Mouse (Mus musculus) layer of hippocampus, postnatal 25 days (tissue): ENCODE measurements around the gene Rps10. TPM values are rescaled to one million over a fixed set of nuclear protein-coding genes. Genes with fewer than 3 reads are reported as not detected.
A peak's percentile ranks its signal among the peaks of the same experiment; 100 is the strongest.
"Not testable (repeated sequence)": the region's sequence is repeated elsewhere in the genome, so short reads cannot be mapped to it uniquely, and the experiment has no call there.

Source experiments
- DNase-seq, 2 experiments: peaks; one replicate each; pipeline ENCODE4 v3.0.0; 2022; ENCODE audit warnings: mixed read lengths in 2 of 2, low spot score in 1 of 2; ENCODE audit errors: extremely low spot score in 1 of 2
- total RNA-seq, 2 experiments: library from RNA; stranded (reverse); gene quantifications; 2 replicates each; pipeline ENCODE4 v1.2.3; 2021

The Rps10 gene
- total RNA-seq, 2 experiments from 2014 or later, result 437 to 494 TPM

GRCm38 (mm10) chr17:27645807-27646206, 9.3 kb upstream of the Rps10 start:
- DNase-seq, result no peak

- DNase-seq, result no peak
Measured at GRCm38 (mm10) chr17:27644572-27644971, 8.1 kb upstream of the Rps10 start.

- DNase-seq, result no peak
Measured at GRCm38 (mm10) chr17:27643756-27644155, 7.3 kb upstream of the Rps10 start.

GRCm38 (mm10) chr17:27643101-27643500, 6.6 kb upstream of the Rps10 start:
- no peak for DNase-seq

GRCm38 (mm10) chr17:27642491-27643062, 6.1 kb upstream of the Rps10 start:
- peak; percentile 57 to 62 for DNase-seq

- not testable (repeated sequence) for DNase-seq
Measured at GRCm38 (mm10) chr17:27639851-27640250, 3.4 kb upstream of the Rps10 start.

DNA sequence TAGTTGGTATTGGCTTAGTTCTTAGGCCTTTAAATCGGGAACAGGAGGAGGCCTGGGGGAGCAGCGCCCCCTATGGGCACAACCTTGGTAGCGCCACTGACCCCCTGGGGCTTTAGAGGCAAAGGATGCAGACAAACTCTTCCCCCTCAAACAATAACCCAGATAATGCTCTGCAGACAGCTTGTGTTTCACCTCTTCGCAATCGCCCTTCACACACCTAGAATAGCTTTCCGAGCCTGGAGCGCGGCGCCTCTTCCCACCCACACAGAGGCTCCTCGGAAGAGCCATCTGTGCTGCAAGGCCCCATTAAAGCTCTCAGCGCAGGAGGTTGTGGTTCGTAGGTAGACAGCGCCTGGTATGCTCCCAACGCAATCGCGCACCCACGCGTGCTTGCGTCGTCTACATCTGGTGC, 2.5 kb upstream of the Rps10 start:
- DNase-seq, result no peak

DNA sequence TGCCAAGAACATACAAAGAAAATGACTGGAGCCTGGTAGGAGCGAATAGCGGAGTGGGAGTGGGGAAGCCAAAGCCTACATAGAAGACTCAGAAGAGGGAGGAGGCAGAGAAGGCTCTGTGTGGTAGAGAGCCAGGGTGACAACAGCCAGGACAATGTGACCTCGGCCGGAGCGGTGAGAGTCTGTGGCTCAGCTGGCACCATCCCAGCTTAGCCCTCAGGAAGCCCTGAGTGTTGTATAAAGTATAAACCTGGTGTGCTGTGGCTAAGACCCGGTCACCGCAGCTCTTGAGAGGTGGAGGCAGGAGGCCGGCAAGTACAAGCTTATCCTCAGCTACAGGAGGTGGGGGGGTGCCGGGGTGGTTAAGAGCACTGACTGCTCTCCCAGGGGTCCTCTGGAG, 864 bp upstream of the Rps10 start:
- no peak for DNase-seq

- DNase-seq, result not testable (repeated sequence)
Measured at GRCm38 (mm10) chr17:27635575-27635903, 930 bp downstream of the Rps10 start.

DNA sequence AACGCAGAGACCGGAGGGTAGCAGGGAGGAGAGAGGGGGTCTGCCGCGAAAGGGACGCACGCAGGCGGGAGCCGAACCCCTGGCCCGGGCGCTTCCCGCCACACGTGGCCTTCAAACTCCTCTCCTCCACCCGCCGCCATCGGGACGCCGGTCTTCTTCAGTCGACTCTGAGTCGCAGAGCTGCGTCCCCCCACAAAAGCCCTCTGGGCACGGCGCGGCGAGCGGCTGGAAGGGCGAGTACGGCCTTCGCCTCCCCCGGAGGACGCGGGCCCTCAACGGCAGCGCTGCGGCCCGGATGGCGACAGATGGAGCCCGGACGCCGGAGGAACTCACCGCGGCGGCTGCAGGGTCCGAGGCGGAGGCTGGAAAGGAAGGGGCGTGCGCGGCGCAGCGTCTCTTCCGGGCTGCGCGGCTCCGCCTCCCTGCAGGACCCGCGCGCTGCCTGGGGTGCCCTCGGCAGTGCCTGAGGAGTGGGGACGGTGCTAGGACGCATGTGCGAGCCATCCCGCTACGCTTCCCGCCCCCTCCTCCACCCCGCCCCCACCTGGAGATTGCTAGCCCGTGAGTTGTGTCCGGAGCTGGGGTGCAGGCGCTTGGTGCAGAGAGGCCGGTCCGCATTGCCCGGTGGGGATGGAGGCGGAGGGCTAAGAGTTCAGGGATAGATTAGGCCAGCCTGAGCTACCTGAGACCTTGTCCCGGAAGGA, 1.4 kb downstream of the Rps10 start, which contains the start of gene RPS10-NUDT3:
TSS of gene RPS10-NUDT3 (minus strand) at position 352 of the 704 bp plus-strand sequence.
- DNase-seq, result peak; percentile 73 to 84

GRCm38 (mm10) chr17:27629249-27630020, 7.0 kb downstream of the Rps10 start:
- peak; percentile 62 to 89 for DNase-seq

- no peak for DNase-seq
Measured at GRCm38 (mm10) chr17:27628376-27628775, 8.1 kb downstream of the Rps10 start.

DNA sequence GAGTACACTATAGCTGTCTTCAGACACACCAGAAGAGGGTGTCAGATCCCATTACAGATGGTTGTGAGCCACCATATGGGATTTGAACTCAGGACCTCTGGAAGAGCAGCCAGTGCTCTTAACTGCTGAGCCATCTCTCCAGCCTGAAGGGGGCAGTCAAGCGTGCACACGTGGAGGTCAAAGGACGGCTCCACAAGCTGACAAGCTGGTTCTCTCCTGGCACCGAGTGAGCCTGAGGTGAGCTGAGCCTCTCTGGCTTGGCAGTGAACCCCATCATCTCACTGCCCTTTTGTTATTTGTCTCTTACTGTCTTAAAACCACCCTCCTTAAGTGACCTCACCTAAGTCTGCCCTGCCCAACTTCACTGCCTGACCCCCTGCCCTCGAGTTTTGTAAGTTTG, 9.0 kb downstream of the Rps10 start:
- DNase-seq, result no peak

- DNase-seq, result no peak
Measured at GRCm38 (mm10) chr17:27626681-27627080, 9.8 kb downstream of the Rps10 start.

DNA sequence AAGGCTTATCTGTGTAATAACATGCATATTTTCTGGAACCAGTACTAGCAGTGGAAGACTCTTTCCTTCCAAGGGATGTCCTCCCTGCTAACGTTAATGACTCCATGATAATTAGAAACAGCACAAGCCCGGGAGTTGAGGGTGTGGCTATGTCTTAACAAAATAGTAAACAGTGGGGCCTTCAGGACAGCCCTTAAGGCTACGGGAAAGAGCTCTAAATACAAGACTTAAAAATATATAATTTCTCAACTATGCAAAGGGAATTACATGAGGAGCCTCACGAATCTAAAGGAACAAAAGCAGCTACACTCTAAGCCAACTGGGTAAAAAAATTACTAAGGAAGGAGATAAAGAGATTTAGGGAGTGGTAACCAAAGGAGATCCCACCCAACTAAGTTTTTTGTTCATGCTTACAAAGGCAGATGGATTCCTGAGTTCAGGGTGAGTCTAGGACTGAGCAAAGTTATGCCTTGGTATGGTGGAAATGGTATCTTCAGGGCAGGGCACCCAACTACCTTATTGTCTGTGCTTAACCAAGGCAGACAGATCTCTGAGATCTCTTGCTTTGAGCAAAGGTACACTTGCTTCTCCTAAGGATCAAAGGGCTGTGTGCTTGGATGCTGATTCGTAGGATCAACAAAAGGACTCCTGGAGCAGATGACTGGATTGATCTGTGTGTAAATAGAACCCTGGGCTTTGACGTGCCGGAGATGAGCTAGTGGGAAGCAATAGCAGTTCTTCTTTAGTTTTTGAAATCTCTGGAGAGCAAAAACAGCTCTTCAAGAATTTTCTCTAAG, 10.8 kb downstream of the Rps10 start:
- DNase-seq, result no peak

DNA sequence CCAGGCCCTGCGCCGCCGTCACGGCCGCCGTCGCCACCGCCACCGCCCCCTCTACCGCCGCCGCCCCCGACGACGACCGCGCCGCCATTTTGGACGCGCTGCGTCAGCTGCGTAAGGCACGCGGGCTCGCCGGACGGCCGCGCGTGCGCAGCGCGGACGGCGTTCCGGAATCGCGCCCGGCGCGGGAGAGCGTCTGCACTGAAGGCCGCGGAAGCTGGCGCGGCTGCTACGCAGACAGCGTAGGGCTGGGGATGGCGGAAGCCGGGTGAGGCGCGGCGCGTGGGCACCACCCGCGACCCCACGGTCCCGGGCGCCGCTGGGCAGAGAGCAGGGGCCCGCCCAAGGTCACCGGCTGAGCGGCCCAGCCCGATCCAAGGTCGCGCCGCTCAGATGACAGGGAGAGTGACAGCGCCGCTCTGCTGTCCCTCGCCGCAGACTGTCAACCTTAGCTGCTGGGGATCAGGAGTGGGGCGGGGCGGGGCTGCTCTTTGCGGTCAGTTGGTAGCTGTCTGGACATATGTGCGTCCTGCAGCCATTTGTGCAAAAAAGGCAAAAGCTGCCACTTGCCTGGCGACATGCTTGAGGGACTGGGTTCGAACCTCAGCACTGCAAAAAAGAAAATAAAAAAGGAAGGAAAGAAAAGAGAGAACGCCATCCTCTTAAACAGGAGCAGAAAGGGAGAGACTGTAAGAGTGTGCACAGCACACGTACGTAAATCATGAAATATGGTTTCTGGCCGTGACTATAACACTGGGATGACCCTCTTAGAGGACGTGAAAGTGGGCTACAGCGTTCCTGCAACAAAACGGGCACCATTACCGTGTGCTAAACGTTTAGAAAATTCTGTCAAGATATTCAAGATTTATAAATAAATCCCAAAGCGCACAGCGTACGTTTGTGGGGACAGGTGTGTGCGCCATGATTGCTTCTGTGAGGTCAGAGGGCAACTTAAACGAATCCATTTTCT, 12.8 kb downstream of the Rps10 start, which contains the start of gene Nudt3:
TSS of gene Nudt3 (minus strand) at position 136 of the 967 bp plus-strand sequence.
- peak; percentile 79 to 88 for DNase-seq

- DNase-seq, result peak in 1 of 2 experiments; percentile 42
Measured at GRCm38 (mm10) chr17:27622611-27623359, 13.7 kb downstream of the Rps10 start.

DNA sequence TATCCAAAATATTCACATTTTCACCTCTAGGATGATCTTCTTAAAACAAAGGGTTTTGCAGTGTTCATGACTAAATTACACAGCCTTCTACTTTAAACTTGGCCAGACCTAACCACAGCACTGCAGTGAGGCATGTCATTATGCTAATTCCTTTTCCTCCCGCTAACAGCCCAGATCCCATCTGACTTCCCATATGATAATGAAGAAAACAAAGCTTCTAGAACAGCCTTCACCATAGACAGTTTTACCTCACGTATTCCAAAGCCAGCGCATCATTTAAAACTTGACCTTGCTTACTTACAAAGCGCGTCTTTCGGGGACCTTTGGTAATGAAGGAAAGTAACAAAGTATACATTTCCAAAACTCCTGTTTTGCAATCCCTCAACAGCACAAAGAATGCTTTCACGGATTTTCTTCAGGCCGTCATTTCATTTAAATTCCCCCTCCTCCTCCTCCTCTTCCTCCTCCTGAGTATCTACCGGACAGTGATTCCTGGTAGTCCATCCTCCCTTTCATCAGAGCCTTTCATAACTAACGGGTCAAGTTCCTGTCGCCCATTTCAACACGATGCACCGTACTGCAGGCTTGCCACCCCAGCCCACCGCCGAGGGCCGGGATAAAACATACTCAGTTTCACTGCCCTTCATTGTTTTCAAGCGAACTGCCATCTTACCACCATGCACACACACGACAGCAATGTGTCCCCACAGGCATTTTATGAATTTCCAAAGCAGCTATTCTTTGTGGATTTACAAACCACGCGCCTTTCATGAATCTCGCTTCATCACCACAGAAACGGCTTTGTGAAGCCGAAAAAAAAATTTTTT, 14.6 kb downstream of the Rps10 start:
- no peak for DNase-seq
